Mouse (Mus musculus) lung, postnatal 0 days (tissue): ENCODE measurements at regions not wholly inside any gene's neighbourhood (a gene's known extent, or its start where the extent isn't known, plus 50 kb on each side); places are given as distances from the start of the nearest gene placed in this dataset.

ENCODE experiments used
- CTCF ChIP-seq: IDR thresholded peaks from 2 replicates; pipeline ENCODE4 v1.5.1; 2016; ENCODE audit warnings: antibody characterized with exemption, mild to moderate bottlenecking
- EP300 ChIP-seq: IDR thresholded peaks from 2 replicates; pipeline ENCODE4 v1.6.1; 2016; ENCODE audit warnings: antibody characterized with exemption, mild to moderate bottlenecking, control low read depth

DNA sequence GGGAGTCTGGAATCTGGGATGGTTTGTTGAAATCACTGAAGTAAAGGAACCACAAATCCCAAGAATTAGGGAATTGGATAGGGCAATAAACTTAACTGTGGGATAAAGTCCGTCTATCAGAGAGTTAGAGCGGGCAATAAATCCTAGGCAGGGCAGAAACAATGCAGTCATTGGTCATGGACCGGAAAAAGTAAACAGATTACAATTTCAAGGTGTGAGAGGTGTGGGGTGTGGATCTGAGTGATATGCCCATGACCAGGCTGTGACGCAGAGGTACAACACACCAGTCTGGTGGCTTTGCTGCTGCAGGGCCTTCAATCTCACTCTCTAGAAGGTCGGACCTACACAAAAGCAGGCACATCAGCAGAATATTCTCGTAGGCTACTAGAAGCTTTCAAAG is 206.1 kb upstream of the Klf14 start:
- TF ChIP-seq EP300 (no peak), CTCF (no peak)
